Mouse (Mus musculus) E14TG2a.4 (cell line): Measurements from ENCODE around the gene Shbg.

Experiments
- CTCF ChIP-seq: conservative IDR thresholded peaks from 2 replicates; pipeline ENCODE4 v1.5.1; 2014; ENCODE audit warnings: low read length
- NANOG ChIP-seq: IDR thresholded peaks from 2 replicates; pipeline ENCODE4 v1.6.1; 2014; ENCODE audit warnings: borderline replicate concordance, low read length, mixed read lengths
- POU5F1 ChIP-seq: IDR thresholded peaks from 2 replicates; pipeline ENCODE4 v1.6.1; 2014; ENCODE audit warnings: low read length, borderline replicate concordance

- TF ChIP-seq CTCF, result no peak
- no peak for TF ChIP-seq NANOG
- no peak for TF ChIP-seq POU5F1
Measured at GRCm38 (mm10) chr11:69601768-69602167, 15.9 kb downstream of the Shbg start.
